Mouse (Mus musculus): Measurements from ENCODE around the gene Fam214a. TPM values are rescaled to one million over a fixed set of nuclear protein-coding genes. Genes with fewer than 3 reads are reported as not detected.

The Fam214a gene
- total and polyA plus RNA-seq, 2 experiments, result 14.5 to 116 TPM

DNA sequence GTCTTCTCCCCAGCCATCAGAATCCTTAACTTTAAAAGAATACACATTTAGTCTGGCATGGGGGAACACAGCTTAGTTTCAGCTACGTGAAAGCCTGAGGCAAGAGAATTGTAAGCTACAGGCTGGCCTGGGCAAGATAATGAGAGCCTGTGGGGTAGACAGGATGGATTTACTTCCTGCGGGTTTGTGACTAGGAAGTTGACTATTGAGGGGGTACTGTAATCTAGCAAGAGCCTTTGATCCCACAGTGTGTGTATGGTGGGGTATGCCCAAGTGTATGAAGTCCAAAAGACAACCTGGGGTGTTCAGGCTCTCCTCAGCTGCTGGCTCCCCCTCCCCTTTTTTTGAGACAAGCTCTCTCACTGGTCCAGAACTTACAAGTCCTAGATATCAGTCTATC, 43.7 kb downstream of the Fam214a start:
- peaks cover 28% of the 10 kb centered on the region; the same call in 1 of the 2 replicates for H3K79me2 ChIP-seq (ENCODE audit: control insufficient read depth, insufficient read depth, low read length)
- no peak overlapping the region for H3K4me3 ChIP-seq (ENCODE audit: insufficient read depth, low read depth, low read length)
- H3K27me3 ChIP-seq (ENCODE audit: control insufficient read depth, insufficient read depth, low read length), result no peaks in the 10 kb centered on the region
- H3K9ac ChIP-seq (ENCODE audit: low read depth, low read length), result no peak overlapping the region
- no peak for TF ChIP-seq CTCF (IDR thresholded peaks at IDR 0.05; ENCODE audit: low read depth, low read length)
- no peak for TF ChIP-seq POLR2A (IDR thresholded peaks at IDR 0.05; ENCODE audit: extremely low read depth, insufficient read depth, low read length)
- WGBS, result 68% methylated on average over 2 of the region's 2 CpGs
- 0 out of 2 replicates have a peak, but pooled peaks cover 2% of the 10 kb centered on the region for H3K4me1 ChIP-seq (ENCODE audit: control insufficient read depth, insufficient read depth, low read length)
- H3K36me3 ChIP-seq (ENCODE audit: control insufficient read depth, insufficient read depth, low read length), result peaks cover 51% of the 10 kb centered on the region
- H3K27ac ChIP-seq (replicated peaks; ENCODE audit: insufficient read depth, low read depth, low read length), result no peak overlapping the region
- no peak for DNase-seq (ENCODE audit: extremely low read depth, low read depth, low spot score)

DNA sequence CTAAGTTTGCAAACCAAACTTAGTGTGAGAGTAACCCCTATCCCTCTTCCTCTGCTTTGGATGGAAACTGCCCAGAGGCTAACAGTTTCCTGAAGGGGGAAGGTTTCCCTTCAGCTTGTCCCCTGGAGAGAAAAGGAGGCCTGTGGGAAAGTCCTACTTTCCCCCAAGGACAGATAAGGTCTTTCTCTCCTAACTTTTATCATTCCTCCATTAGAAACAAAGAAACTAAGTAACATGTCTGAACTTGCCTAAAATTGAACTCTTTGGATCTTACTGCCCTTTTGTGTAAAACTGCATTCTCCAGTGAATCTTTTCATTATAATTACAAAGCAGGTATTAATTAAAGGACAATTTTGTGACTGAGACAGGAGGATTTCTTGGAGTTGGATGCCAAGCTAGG, 45.3 kb downstream of the Fam214a start:
- Histone ChIP-seq H3K27ac (replicated peaks; ENCODE audit: insufficient read depth, low read depth, low read length) (0 out of 2 replicates have a peak overlapping the region, but pooled peaks have one; percentile 5), H3K4me3 (ENCODE audit: insufficient read depth, low read depth, low read length) (no peak overlapping the region), H3K36me3 (ENCODE audit: control insufficient read depth, insufficient read depth, low read length) (peaks cover 44% of the 10 kb centered on the region), H3K79me2 (ENCODE audit: control insufficient read depth, insufficient read depth, low read length) (peaks cover 18% of the 10 kb centered on the region; the same call in 1 of the 2 replicates), H3K9ac (ENCODE audit: low read depth, low read length) (no peak overlapping the region), H3K4me1 (ENCODE audit: control insufficient read depth, insufficient read depth, low read length) (peaks cover 2% of the 10 kb centered on the region; the same call in 1 of the 2 replicates), H3K27me3 (ENCODE audit: control insufficient read depth, insufficient read depth, low read length) (no peaks in the 10 kb centered on the region)
- no peak for TF ChIP-seq CTCF (IDR thresholded peaks at IDR 0.05; ENCODE audit: low read depth, low read length)
- TF ChIP-seq POLR2A (IDR thresholded peaks at IDR 0.05; ENCODE audit: extremely low read depth, insufficient read depth, low read length), result no peak
- DNase-seq (ENCODE audit: extremely low read depth, low read depth, low spot score), result no peak

DNA sequence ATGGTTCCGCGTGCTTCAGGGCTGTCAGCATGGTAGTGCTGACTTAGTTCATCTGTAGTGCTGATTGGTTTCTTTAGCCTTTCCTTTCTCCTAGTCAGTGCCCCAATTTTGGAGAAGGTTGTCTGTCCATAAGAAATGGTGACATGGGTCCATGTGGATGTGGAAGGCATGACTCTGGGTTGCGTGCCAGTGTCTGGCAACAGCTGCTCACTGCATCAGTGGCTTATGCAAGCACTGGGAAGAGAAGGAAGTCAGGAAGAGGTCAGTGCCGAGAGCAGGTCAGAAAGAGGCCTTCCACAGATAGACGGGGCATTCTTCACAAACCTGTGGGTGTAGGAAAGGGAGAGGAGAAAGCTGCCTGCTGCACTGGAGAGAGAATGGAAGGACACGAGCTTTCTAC, 48.3 kb downstream of the Fam214a start:
- WGBS, result 41% methylated on average over 6 of the region's 6 CpGs

DNA sequence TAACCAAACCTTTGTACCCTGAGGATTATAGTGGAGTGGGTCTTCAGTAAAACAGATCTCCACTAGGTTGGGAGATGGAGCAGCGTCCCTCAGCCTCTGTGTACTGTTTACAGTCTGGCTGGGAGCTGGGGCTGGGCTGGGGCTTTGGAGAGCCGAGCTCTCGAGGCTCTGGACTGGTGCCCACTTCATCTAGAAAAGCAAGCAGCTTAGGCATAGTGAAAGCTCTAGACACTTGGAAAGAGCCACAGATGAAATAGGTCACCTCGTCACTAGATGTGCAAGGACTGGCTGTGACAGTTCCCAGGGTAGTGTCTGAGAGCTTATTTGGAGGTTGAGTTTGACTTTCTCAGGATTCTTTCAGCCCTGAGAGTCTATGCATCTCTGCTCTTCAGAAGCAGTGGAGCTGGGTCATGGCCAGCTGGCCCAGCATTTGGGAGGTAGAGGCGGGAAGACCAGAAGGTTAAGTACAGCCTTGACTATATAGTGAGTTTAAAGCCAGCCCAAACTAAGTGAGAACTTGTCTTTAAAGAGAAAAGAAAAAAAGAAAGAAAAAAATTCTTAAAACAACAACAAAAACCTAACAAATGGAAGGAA, 49.0 kb downstream of the Fam214a start:
- Histone ChIP-seq H3K27ac (replicated peaks; ENCODE audit: insufficient read depth, low read depth, low read length) (no peak overlapping the region), H3K79me2 (ENCODE audit: control insufficient read depth, insufficient read depth, low read length) (peaks cover 7% of the 10 kb centered on the region; the same call in 1 of the 2 replicates), H3K9ac (ENCODE audit: low read depth, low read length) (no peak overlapping the region), H3K4me1 (ENCODE audit: control insufficient read depth, insufficient read depth, low read length) (peaks cover 2% of the 10 kb centered on the region; the same call in 1 of the 2 replicates), H3K27me3 (ENCODE audit: control insufficient read depth, insufficient read depth, low read length) (no peaks in the 10 kb centered on the region), H3K4me3 (ENCODE audit: insufficient read depth, low read depth, low read length) (no peak overlapping the region), H3K36me3 (ENCODE audit: control insufficient read depth, insufficient read depth, low read length) (peaks cover 40% of the 10 kb centered on the region)
- peak; percentile 53 for DNase-seq (ENCODE audit: extremely low read depth, low read depth, low spot score)
- TF ChIP-seq POLR2A (IDR thresholded peaks at IDR 0.05; ENCODE audit: extremely low read depth, insufficient read depth, low read length), result no peak
- TF ChIP-seq CTCF (IDR thresholded peaks at IDR 0.05; ENCODE audit: low read depth, low read length), result no peak
- 21% methylated on average over 5 of the region's 5 CpGs for WGBS

More for the DNA sequence above, 48.3 kb downstream of the Fam214a start:
- H3K79me2 ChIP-seq (ENCODE audit: control insufficient read depth, insufficient read depth, low read length), result peaks cover 12% of the 10 kb centered on the region; the same call in 1 of the 2 replicates
- no peak overlapping the region for H3K4me3 ChIP-seq (ENCODE audit: insufficient read depth, low read depth, low read length)
- no peaks in the 10 kb centered on the region for H3K27me3 ChIP-seq (ENCODE audit: control insufficient read depth, insufficient read depth, low read length)
- DNase-seq (ENCODE audit: extremely low read depth, low read depth, low spot score), result peak; percentile 71
- H3K9ac ChIP-seq (ENCODE audit: low read depth, low read length), result no peak overlapping the region
- H3K27ac ChIP-seq (replicated peaks; ENCODE audit: insufficient read depth, low read depth, low read length), result peak overlapping the region; percentile 8; the same call in 1 of the 2 replicates
- peaks cover 41% of the 10 kb centered on the region for H3K36me3 ChIP-seq (ENCODE audit: control insufficient read depth, insufficient read depth, low read length)
- no peak for TF ChIP-seq POLR2A (IDR thresholded peaks at IDR 0.05; ENCODE audit: extremely low read depth, insufficient read depth, low read length)
- H3K4me1 ChIP-seq (ENCODE audit: control insufficient read depth, insufficient read depth, low read length), result peaks cover 2% of the 10 kb centered on the region; the same call in 1 of the 2 replicates

DNA sequence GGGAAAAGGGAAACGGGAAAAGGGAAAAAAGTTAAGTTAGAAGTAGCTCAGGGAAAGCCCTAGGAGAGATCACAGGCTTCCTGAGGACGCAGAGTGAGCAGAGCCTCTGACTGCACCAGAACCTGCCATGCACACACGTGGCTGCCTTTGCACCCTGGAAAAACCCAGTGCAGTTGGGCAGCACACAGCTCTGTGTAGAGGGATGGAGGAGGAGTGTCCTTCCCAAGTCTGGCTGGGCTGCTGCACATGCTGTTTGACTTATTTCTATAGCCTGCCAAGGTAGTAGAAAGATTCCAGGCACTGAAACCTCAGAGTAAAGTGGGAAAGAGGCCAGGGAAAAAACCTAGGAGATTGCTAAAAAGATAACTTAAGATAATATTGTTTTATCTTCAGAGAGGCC, 49.6 kb downstream of the Fam214a start:
- no peak overlapping the region for H3K27ac ChIP-seq (replicated peaks; ENCODE audit: insufficient read depth, low read depth, low read length)
- H3K4me1 ChIP-seq (ENCODE audit: control insufficient read depth, insufficient read depth, low read length), result peaks cover 2% of the 10 kb centered on the region; the same call in 1 of the 2 replicates
- H3K27me3 ChIP-seq (ENCODE audit: control insufficient read depth, insufficient read depth, low read length), result no peaks in the 10 kb centered on the region
- H3K36me3 ChIP-seq (ENCODE audit: control insufficient read depth, insufficient read depth, low read length), result peaks cover 40% of the 10 kb centered on the region
- no peak overlapping the region for H3K9ac ChIP-seq (ENCODE audit: low read depth, low read length)
- H3K4me3 ChIP-seq (ENCODE audit: insufficient read depth, low read depth, low read length), result no peak overlapping the region
- H3K79me2 ChIP-seq (ENCODE audit: control insufficient read depth, insufficient read depth, low read length), result peaks cover 7% of the 10 kb centered on the region; the same call in 1 of the 2 replicates
- 53% methylated on average over 3 of the region's 3 CpGs for WGBS
- peak; percentile 41 for DNase-seq (ENCODE audit: extremely low read depth, low read depth, low spot score)
- TF ChIP-seq POLR2A (IDR thresholded peaks at IDR 0.05; ENCODE audit: extremely low read depth, insufficient read depth, low read length) (no peak), CTCF (IDR thresholded peaks at IDR 0.05; ENCODE audit: low read depth, low read length) (no peak)

DNA sequence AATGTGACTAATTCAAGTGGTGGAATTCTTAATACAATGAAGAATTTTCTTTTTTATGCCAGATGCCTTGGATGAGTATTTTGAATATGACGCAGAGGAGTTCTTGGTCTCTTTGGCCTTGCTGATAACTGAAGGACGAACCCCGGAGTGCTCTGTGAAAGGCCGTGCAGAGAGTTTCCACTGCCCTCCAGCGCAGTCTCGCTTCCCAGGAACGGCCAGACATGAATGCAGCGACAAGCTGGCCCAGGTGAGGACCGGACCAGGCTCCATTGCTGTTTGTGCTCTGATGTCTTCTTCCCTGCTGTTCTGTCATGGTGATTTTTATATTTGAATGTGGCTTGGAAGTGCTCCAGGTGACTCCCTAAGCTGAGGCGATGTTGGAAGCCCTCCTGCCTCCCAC, 51.5 kb downstream of the Fam214a start:
- DNase-seq (ENCODE audit: extremely low read depth, low read depth, low spot score), result no peak
- H3K9ac ChIP-seq (ENCODE audit: low read depth, low read length), result no peak overlapping the region
- 92% methylated on average over 10 of the region's 10 CpGs for WGBS
- TF ChIP-seq POLR2A (IDR thresholded peaks at IDR 0.05; ENCODE audit: extremely low read depth, insufficient read depth, low read length) (no peak), CTCF (IDR thresholded peaks at IDR 0.05; ENCODE audit: low read depth, low read length) (no peak)
- peaks cover 7% of the 10 kb centered on the region; the same call in 1 of the 2 replicates for H3K79me2 ChIP-seq (ENCODE audit: control insufficient read depth, insufficient read depth, low read length)
- H3K4me3 ChIP-seq (ENCODE audit: insufficient read depth, low read depth, low read length), result no peak overlapping the region
- H3K36me3 ChIP-seq (ENCODE audit: control insufficient read depth, insufficient read depth, low read length), result peaks cover 44% of the 10 kb centered on the region
- no peak overlapping the region for H3K27ac ChIP-seq (replicated peaks; ENCODE audit: insufficient read depth, low read depth, low read length)
- no peaks in the 10 kb centered on the region for H3K27me3 ChIP-seq (ENCODE audit: control insufficient read depth, insufficient read depth, low read length)
- H3K4me1 ChIP-seq (ENCODE audit: control insufficient read depth, insufficient read depth, low read length), result peaks cover 2% of the 10 kb centered on the region; the same call in 1 of the 2 replicates
